Mouse (Mus musculus): ENCODE results near the gene Bag5.

Gene Bag5

GRCm38 (mm10) chr12:111698346-111698913, 14.6 kb downstream of the Bag5 start:
- DNase-seq (ENCODE audit: low read depth, low spot score) = no peak

GRCm38 (mm10) chr12:111697708-111698107, 15.3 kb downstream of the Bag5 start:
- no peak for DNase-seq (ENCODE audit: low read depth, low spot score)

GRCm38 (mm10) chr12:111696239-111696638, 16.8 kb downstream of the Bag5 start:
- peak; percentile 79 for DNase-seq (ENCODE audit: low read depth, low spot score)

DNA sequence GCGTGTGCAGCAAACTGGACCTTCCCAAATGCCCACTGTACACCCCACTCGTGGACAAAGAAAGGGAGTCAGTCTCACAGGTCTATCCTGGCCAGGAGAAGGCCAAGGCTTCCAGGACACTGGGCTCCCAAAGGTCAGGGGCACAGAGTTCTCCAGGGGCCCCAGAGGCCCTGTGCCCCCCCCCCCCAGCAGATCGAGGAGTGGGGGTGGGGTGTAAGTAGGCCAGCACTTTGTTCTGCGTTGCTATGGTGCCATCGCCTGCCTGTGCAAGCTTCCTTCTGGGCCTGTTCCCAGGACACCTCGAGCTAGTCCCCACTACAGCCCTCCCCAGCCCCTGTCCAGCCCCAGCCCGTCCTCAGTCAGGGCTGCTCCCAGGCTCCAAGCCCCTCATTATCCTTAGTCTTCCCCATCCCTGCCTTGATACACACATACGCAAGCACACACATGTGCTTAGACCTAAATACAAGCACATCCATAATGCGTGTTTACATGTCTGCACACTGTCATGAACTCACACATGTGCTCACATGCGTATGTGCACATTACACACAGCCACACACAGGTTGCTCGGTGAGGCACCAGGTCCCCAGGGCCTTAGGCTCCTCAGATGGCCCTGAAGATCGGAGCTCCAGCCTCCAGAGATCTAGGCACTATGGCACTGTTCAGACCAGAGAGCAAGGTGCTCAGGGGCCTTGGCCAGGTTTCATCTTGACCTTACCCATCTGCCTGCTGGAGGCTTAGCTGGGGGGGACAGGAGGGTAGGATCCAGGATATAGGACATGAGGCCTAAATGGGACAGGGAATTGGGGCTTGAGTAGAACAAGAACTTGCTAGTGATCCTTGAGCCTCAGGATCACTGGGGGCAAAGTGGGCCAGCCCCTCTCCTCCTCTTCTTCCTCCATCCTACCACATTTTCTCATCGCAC, 17.9 kb downstream of the Bag5 start:
- DNase-seq (ENCODE audit: low read depth, low spot score) = peak; percentile 45

DNA sequence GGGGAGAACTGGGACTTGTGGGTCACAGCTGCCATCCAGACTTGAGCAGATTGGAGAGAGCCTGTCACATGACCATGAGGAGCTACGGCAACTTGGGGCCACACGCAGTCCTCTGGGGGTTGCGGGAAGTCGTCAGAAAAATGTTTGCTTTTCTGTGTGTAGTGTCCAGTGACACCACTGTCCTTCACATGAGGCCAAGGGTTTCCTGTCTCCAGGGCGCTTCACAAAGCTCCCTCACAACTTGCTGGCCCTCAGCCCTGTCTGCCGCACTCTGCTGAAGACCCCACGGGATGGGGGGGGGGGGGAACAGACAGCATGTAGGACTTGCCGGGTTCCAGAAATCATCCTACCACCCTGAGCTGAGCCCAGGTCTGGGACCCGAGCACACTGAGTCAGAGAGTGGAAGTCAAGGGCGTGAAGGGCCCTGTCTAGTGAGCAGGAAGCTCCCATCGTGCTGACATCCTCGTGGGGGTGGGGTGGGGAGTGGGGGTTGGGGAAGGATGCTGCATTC, 18.7 kb downstream of the Bag5 start:
- DNase-seq (ENCODE audit: low read depth, low spot score) = no peak

DNA sequence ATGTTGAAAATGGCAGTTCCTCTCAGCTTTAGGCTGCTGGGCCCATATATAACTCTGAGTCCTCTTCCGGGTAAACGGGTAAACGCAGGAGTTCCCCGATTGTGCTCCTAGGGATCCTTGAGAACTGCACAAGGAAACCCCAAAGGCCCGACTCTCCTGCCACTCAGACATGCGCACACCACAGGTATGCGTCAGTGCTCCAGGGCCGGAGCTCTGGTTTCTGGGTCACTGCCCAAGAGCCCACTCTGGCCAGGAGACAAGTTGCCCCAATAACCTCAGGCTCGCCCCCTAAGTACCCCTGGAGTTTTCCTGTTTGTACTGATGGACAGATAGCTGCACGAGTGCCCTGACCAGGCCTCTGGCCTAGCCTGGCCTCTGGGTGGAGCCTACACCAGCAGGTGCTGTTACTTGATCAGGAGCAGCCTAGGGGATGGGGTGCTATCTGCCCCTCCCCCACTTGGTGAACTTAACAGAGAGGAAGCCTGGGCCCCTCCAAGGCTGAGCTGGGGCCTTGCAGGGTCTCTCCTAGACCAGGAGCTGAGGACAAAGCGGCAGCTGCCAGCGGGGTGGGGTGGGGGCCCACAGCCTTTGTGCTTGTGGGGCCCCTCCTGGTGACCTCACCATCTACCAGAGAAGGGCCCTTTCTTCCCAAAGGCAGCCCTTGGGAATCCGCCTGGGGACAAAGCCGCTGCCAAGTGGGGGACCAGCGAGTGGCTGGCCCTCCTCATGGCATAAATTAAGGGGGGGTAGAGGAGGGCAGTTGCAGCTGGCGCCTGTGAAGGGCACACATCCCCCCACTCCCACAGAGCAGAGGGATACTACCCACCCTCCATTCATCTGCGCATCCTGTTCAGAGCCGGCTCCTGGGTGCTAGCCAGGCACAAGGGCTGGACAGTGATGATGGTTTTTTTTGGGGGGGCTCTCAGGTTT, 19.5 kb downstream of the Bag5 start:
- peak; percentile 78 for DNase-seq (ENCODE audit: low read depth, low spot score)

- no peak for DNase-seq (ENCODE audit: low read depth, low spot score)
Measured at GRCm38 (mm10) chr12:111692899-111693298, 20.2 kb downstream of the Bag5 start.

DNA sequence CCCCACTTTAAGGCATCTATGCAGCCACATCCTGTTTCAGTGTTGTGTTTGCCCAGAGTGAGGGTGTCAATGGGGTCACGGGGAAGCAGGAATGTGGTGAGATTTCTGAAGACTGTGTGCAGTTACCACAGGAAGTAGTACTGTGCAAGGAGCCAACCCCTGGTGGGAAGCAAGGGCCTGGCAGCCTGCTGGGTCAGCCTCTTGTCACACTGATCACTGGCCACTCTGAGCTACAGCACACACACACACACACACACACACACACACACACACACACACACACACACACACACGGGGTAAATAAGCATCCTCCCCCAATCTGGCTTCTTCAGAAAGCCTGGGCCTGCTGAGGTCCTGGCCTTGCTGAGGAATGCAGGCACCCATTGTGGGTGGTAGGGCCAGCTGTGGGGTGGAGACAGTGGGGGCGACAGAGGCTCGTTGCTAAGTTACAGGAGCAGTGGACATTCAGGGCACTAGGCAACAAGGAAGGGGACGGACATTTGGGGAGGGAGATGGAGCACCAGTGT, 21.6 kb downstream of the Bag5 start:
- DNase-seq (ENCODE audit: low read depth, low spot score) = peak; percentile 84

GRCm38 (mm10) chr12:111689426-111689825, 23.6 kb downstream of the Bag5 start:
- no peak for DNase-seq (ENCODE audit: low read depth, low spot score)

- no peak for DNase-seq (ENCODE audit: low read depth, low spot score)
Measured at GRCm38 (mm10) chr12:111688069-111688428, 25.0 kb downstream of the Bag5 start.

- DNase-seq (ENCODE audit: low read depth, low spot score) = no peak
Measured at GRCm38 (mm10) chr12:111687350-111688068, 25.5 kb downstream of the Bag5 start.

DNA sequence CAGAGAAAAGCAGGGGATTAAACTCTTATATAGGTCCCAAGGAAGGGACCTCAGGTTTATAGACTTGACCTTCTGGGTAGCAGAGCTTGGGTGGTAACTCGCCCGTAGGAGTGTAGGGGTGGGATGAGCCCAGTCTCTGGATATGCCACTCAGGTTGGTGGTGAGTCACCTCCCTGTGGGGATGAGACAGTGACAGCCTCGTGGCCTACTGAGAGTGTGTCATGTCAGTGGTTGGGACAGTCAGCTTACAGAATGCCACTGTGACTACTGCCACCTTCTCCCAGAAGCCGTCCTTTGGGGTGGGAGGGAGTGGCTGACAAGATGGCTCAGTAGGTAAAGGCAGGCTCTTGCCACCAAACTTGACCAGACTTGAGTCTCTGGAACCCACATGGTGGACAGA, 26.7 kb downstream of the Bag5 start:
- DNase-seq (ENCODE audit: low read depth, low spot score) = no peak

GRCm38 (mm10) chr12:111682806-111683205, 30.3 kb downstream of the Bag5 start:
- no peak for DNase-seq (ENCODE audit: low read depth, low spot score)

DNA sequence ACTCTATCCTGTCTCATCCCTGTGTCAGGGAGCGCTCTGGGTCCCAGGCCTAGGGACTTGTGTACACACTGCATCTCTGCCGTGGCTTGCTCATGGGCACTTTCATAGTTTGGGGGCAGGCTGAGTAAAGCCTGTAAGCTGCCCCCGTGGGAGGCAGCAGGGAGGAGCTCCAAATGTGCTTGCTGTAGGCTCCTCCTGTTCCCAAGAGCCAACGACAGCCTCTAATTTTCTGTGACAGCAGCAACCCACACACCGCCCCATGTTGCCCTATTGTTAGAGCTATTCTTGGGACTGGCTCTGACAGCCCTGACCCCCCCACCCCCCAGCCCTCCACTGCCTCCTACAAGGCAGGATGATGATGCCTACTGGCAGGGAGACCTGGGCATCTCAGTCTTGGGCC, 31.1 kb downstream of the Bag5 start:
- DNase-seq (ENCODE audit: low read depth, low spot score) = no peak

DNA sequence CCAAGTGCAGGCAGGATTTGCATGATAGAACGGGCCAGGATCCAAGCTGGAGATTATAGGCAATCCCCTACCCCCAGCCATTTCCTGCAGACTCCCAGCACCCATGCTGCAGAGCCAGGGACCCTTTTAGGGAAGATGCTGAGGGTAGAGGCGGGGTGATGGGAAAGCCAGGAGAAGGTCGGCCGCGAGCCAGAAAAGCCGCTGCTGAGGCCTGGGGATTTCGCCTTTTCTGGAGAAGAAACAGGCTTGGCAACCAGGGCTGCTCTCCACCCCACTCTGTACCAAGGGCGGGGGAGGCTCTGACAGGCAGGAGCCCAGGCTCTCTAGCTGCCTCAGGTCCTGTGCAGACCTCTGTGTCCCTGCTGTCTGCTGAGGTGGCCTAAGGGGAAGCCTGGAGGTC, 31.8 kb downstream of the Bag5 start:
- no peak for DNase-seq (ENCODE audit: low read depth, low spot score)

DNA sequence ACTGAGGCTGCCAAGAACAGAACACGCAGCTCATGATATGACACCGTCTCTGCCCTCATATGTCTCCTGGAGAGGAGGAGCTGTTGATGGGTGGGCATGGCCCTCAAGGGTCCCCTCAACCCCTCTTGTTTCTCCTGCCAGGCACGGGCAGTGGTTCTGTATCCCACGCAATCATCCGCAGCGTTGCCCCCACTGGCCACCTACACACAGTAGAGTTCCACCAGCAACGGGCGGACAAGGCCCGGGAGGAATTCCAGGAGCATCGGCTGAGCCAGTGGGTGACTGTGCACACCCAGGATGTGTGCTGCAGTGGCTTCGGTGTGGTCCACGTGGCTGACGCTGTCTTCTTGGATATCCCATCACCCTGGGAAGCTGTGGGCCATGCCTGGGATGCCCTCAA, 32.4 kb downstream of the Bag5 start:
- DNase-seq (ENCODE audit: low read depth, low spot score) = no peak

DNA sequence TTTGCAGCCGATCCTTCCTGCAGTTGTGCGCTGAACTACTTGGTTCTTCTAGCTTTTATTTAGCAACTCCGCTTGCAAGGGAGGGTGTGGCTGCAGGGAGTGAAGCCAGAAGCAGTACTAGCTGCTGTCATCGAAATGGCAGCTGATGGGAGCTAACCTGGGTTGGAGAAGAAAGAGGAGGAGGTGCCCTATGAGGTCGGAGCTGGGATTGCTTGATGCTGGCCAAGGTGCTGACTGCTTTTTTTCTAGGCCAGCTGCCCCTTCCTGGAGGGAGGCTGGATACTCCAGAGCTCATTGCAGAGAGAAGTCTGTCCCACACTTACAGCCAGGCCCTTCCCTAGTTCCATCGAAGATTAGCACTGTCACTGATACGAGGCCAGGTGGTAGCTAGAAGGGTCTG, 34.1 kb downstream of the Bag5 start:
- DNase-seq (ENCODE audit: low read depth, low spot score) = no peak

DNA sequence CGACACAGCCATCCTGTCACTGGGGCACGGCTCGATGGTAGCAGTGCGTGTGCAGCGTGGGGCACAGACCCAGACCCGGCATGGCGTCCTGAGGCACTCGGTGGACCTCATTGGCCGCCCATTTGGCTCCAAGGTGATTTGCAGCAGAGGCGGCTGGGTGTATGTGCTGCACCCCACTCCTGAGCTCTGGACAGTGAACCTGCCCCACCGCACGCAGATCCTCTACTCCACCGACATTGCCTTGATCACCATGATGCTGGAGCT, 34.5 kb downstream of the Bag5 start:
- DNase-seq (ENCODE audit: low read depth, low spot score) = no peak

GRCm38 (mm10) chr12:111677882-111678669, 35.0 kb downstream of the Bag5 start, which contains the start of gene Trmt61a:
Gene Trmt61a (plus strand): TSS chr12:111678105.
- peak; percentile 95 for DNase-seq (ENCODE audit: low read depth, low spot score)

DNA sequence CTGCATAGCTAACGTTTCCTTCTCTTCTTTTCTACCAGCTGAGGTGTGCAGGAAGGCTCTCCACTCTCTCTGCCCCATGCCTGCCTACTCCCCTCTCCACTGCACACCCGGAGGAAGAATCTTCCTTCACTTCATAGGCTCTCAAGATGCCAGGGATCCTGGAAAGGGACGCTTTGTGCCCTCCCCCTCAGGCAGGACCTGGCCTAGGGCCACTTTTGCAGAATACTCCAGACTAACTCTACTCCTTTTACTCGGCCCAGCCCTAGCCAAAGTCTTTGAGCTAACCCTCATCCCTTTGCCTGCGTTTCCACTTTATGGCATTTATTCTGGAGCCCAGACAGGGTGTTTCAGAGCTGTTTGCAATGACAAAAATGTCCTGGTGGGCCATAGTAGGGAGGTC, 35.6 kb downstream of the Bag5 start:
- DNase-seq (ENCODE audit: low read depth, low spot score) = no peak

Data from mesoderm, embryonic 11.5 days (tissue).